Mouse (Mus musculus) CD4-positive helper T cell, adult 2 months (primary cell): ENCODE measurements around the gene Pkib.

Source experiments
- DNase-seq: peaks from one replicate; pipeline ENCODE4 v3.0.0-alpha.2; 2012; ENCODE audit warnings: low read depth, missing footprints, low spot score

Gene Pkib

GRCm38 (mm10) chr10:57740733-57741132 lies 109.0 kb downstream of the Pkib start:
- DNase-seq, result no peak

DNA sequence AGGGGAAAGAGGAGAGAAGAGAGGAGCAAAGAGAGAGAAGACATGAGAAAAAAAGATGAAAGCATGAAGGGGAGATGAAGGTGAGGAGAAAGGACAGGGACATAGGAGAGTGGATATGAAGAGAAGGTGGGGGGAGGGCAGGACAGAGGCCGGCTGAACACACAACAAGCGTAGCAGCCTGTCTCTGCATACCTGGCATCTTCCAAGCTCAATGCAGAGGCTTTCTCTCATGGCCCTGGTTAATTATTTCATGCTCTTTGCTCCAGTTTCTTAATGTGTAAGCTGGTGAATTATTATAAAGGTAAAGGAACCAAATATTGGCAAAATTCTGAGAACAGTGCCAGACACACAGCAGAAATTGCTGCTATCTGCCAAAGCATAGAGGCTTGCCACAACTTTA lies 109.6 kb downstream of the Pkib start:
- no peak for DNase-seq

- DNase-seq, result no peak
Measured at GRCm38 (mm10) chr10:57743045-57743444, 111.3 kb downstream of the Pkib start.

- peak; percentile 86 for DNase-seq
Measured at GRCm38 (mm10) chr10:57743606-57744016, 111.8 kb downstream of the Pkib start.

DNA sequence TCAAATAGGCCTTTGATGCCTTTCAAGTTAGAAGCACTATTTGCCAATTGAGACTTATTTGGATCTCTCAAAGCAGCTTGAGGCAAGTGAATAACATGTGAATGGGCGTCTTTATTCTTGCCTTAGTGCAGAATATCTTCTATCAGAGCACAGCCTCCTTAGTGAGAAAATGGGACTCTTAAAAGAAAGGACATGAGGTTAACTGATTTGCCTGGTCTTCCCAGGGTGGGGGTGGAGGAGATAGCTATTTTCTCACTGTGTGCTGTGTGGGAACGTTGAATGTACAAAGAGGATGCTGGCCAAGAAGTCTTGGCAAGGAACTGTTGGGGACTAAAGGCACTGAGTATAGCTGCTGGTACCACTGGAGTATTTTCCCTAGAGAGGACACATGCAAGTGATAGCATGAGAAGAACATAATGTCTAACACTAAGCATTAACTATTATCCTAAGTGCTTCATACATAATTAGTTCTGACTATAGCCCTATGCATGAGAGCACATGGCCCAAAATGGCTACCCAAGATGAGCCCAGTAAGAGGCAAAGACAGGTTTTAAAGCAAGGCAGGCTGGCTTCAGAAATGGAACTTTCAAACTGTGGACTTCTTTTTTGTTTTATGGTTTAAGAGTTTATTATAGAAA lies 112.5 kb downstream of the Pkib start:
- no peak for DNase-seq

GRCm38 (mm10) chr10:57745452-57745851 lies 113.7 kb downstream of the Pkib start:
- no peak for DNase-seq

DNA sequence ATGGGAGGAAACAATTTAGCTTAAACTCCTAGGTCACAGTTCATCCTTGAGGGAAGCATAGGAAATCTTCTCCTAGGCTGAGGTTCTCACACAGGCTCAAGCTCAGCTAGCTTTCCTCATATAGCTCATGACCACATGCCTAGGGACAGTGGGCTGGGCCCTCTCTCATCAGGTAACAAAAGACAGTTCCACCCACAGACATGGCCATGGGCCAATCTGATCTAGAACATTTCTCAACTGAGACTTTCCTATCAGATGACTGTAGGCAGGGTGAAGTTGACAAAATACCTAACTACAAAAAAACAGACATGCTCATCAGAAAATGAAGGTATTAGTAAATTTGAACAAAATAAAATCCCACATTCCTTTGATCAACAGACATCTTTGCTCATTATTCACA lies 115.3 kb downstream of the Pkib start:
- peak; percentile 61 for DNase-seq

DNA sequence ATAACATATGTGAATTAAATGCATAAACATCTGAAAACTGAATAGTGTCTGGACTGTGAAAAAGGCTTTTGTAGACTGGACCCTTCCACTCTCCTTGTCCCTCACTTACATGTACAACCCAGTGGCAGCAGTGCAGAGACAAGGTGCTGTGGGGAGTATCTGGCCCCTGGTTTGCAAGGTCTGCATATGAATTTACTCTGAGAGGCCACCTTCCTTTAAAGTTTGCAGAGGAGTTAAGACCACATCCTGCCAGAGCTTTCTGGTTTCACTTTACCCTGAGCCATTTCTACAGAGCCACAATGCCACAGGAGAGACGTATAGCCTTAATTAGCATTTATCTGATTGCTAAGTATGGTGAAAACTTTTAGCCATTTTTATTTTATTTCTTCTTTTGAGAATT lies 121.6 kb downstream of the Pkib start:
- DNase-seq, result peak; percentile 84

GRCm38 (mm10) chr10:57755201-57755736 lies 123.5 kb downstream of the Pkib start:
- peak; percentile 17 for DNase-seq

DNA sequence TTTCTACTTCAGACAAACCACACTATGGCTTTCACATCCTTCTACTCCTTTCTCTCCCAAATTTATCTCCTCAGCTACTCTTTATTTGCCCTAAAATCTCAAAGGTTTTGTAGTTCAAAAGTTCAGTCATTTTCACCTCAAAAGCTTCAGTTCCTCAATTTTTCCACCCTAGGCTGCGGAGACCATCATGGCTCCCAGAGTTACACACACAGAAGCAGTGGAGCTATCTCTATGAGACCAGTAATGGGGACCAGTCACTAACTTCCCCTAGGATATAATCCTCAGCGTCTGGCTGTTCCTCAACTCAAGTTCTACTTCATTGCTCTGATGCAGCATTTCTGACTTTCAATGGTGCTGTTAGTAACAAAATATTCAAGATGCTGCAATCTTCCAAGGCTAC lies 127.2 kb downstream of the Pkib start:
- DNase-seq, result no peak

DNA sequence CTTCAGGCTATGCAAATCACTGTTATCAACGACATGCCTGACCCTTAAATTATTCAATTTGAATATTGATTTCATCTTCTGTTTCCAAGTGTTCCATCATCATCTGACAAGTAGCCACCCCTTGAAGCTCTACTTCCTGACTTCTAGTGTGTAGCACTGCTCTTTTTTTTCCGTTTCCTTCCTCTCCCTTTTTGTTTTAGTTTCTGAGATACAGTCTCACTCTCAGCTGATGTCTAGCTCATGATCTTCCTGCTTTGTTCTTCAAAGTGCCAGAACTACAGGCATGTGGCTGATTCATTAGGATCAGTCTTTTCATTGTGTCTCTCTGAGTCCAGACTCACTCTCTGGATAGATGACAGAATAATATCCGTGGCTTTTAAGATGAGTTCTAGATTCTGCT lies 128.9 kb downstream of the Pkib start:
- DNase-seq, result peak; percentile 28

DNA sequence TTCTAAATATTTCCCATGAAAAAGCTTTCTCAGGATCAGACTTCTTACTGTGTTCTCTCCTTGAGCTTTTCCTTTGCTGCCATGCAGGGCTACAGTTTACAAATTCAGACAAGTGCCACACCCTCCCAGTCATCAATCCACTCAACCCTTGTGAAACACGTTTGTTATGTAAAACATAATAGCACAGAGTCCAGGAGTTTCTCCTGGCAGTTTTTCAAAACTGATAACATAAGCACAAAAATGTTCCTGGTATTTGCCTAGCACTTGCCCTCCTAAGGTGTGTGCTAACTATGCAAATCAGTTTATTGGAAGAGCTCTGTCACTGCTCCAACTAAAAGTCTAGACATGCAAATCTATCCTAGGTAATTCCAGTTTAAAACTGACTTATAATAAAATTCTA lies 131.3 kb downstream of the Pkib start:
- no peak for DNase-seq

DNA sequence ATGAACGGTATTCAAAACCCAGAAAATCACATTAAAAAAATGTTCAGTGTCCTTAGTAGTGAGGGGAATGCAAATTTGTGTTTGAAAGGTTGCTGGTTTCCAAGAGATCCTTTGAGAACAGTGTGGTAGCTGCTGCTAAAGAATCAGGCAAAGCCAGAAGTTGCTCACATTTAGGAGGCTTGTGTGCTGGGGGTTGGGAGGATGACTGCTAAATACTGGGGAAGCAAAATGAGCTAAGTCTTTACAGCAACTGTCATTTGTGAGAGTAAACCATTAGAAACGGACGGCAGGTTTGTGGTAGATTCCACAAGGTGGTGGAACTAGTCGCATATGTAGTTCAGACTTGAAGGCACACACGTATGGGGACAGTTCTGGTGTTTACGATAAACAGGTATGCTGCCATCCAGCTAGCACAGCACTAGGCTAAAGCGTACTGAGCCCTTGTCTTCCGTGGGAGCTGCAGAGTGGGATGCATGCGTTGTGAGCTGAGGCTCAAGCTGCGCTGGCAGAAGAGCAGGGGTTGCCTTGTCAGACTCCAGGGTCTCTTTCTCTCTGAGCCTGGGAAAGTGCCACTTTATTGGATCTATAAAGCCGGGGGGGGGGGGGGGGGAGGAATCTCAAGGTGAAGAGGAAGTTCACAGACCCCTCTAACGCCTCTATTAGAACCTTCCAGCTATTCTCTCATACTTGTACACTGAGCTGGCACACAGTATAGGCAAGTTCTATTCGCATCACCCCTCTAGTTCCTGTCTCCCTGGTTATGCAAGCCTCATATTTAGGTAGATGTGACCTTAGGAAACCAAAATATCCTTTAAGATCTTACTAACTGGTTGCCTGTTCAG lies 151.7 kb downstream of the Pkib start:
- DNase-seq, result no peak

- no peak for DNase-seq
Measured at GRCm38 (mm10) chr10:57784131-57784875, 152.5 kb downstream of the Pkib start.

GRCm38 (mm10) chr10:57784876-57785150 lies 153.0 kb downstream of the Pkib start, which contains the start of gene Fabp7:
TSS of gene Fabp7 (plus strand) at chr10:57784881.
- no peak for DNase-seq

DNA sequence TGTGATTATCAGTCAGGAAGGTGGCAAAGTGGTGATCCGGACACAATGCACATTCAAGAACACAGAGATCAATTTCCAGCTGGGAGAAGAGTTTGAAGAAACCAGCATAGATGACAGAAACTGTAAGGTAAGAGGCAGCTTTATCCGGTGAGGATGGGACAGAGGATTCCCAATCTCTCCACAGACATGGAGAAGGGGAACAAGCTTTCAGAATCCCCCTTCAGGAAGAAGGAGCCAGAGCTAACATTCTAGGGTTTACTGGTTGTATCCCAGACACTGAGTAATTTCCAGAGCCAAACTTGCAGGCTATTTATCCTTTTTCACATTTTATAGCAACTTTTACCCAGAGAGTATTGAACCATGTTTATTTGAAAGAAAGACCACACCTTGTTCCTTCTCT lies 153.8 kb downstream of the Pkib start:
- no peak for DNase-seq
